Mouse (Mus musculus): ENCODE measurements around the gene Gsta2.
"Not testable (repeated sequence)": the region's sequence is repeated elsewhere in the genome, so short reads cannot be mapped to it uniquely, and the experiment has no call there.

Gsta2 gene

GRCm38 (mm10) chr9:78364701-78365100 is 9.1 kb upstream of the Gsta2 start:
- DNase-seq = no peak

- no peak for DNase-seq
These were observed 7.8 kb upstream of the Gsta2 start for GRCm38 (mm10) chr9:78363374-78363773.

- no peak for DNase-seq
These were observed 4.9 kb upstream of the Gsta2 start for GRCm38 (mm10) chr9:78360484-78360872.

- DNase-seq = no peak
These were observed 4.3 kb upstream of the Gsta2 start for GRCm38 (mm10) chr9:78359750-78360483.

GRCm38 (mm10) chr9:78358053-78358452 is 2.5 kb upstream of the Gsta2 start:
- DNase-seq = peak; percentile 47 to 77

GRCm38 (mm10) chr9:78354665-78355578 is 666 bp downstream of the Gsta2 start:
- no peak for DNase-seq

- no peak for DNase-seq
These were observed 3.9 kb downstream of the Gsta2 start for GRCm38 (mm10) chr9:78351504-78352220.

GRCm38 (mm10) chr9:78350007-78350406 is 5.6 kb downstream of the Gsta2 start:
- DNase-seq = not testable (repeated sequence)

GRCm38 (mm10) chr9:78349141-78349540 is 6.4 kb downstream of the Gsta2 start:
- not testable (repeated sequence) for DNase-seq

- DNase-seq = not testable (repeated sequence)
These were observed 7.2 kb downstream of the Gsta2 start for GRCm38 (mm10) chr9:78348206-78349004.

- DNase-seq = no peak
These were observed 8.6 kb downstream of the Gsta2 start for GRCm38 (mm10) chr9:78347004-78347403.

- not testable (repeated sequence) for DNase-seq
These were observed 10.4 kb downstream of the Gsta2 start for GRCm38 (mm10) chr9:78345235-78345634.

- not testable (repeated sequence) for DNase-seq
These were observed 12.5 kb downstream of the Gsta2 start for GRCm38 (mm10) chr9:78343055-78343454.

- not testable (repeated sequence) for DNase-seq
These were observed 13.1 kb downstream of the Gsta2 start for GRCm38 (mm10) chr9:78342494-78342893.

- DNase-seq = peak; percentile 37 to 62
These were observed 15.3 kb downstream of the Gsta2 start for GRCm38 (mm10) chr9:78340324-78340723.

GRCm38 (mm10) chr9:78337050-78337449 is 18.5 kb downstream of the Gsta2 start:
- DNase-seq = not testable (repeated sequence)

- not testable (repeated sequence) for DNase-seq
These were observed 28.3 kb downstream of the Gsta2 start, which contains the start of gene Omt2b for GRCm38 (mm10) chr9:78327289-78327688. Omt2b (plus strand) TSS chr9:78327589.

GRCm38 (mm10) chr9:78319499-78319898 is 36.1 kb downstream of the Gsta2 start:
- DNase-seq = no peak

- DNase-seq = no peak
These were observed 40.9 kb downstream of the Gsta2 start, which contains the start of gene Omt2a for GRCm38 (mm10) chr9:78314696-78315095. Omt2a (minus strand) TSS chr9:78314796.

- not testable (repeated sequence) for DNase-seq
These were observed 47.5 kb downstream of the Gsta2 start for GRCm38 (mm10) chr9:78308122-78308521.

- DNase-seq = not testable (repeated sequence)
These were observed 56.4 kb downstream of the Gsta2 start for GRCm38 (mm10) chr9:78299143-78299542.

- no peak for DNase-seq
These were observed 57.4 kb downstream of the Gsta2 start for GRCm38 (mm10) chr9:78298232-78298631.

Data from cerebellum, postnatal 25 days (tissue).